Mouse (Mus musculus): Measurements from ENCODE around the gene Anxa9.

DNA sequence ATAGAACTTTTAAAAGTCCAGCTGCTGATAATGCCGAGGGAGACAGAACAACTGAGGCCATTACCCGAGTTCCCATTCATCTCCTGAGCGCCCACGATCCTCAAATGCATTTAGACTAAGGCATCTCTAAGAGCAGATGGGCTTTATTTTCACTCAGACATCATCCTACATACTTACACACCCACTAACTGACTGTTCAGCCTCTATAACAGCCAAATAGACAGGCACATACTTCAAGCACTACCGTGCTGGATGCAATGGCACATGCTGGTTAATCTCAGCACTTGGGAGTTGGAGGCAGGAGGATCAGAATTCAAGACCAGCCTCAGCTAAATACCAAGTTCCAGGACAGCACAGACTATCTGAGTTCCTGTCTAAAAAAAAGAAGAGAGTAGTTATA lies 37.2 kb downstream of the Anxa9 start:
- no peak for TF ChIP-seq E2F4 (IDR thresholded peaks at IDR 0.05; ENCODE audit: insufficient read depth)
- no peak for TF ChIP-seq TCF12 (IDR thresholded peaks at IDR 0.05; ENCODE audit: insufficient read depth, poor library complexity, severe bottlenecking)
- no peak for TF ChIP-seq MYOD1 (IDR thresholded peaks at IDR 0.05; ENCODE audit: control insufficient read depth in 1 of 3, insufficient read length in 2 of 3, low read depth in 2 of 3)
- TF ChIP-seq POLR2A (IDR thresholded peaks at IDR 0.05; ENCODE audit: insufficient read length, low read depth), result no peak

All from myocyte (in vitro differentiated cells).